Mouse (Mus musculus): ENCODE results near the gene Car8. TPM values are rescaled to one million over a fixed set of nuclear protein-coding genes. Genes with fewer than 3 reads are reported as not detected.
"Not testable (repeated sequence)": the region's sequence is repeated elsewhere in the genome, so short reads cannot be mapped to it uniquely, and the experiment has no call there.

The Car8 gene
- total and polyA plus RNA-seq, 2 experiments from 2014 or later, result 71.3 to 82.4 TPM

DNA sequence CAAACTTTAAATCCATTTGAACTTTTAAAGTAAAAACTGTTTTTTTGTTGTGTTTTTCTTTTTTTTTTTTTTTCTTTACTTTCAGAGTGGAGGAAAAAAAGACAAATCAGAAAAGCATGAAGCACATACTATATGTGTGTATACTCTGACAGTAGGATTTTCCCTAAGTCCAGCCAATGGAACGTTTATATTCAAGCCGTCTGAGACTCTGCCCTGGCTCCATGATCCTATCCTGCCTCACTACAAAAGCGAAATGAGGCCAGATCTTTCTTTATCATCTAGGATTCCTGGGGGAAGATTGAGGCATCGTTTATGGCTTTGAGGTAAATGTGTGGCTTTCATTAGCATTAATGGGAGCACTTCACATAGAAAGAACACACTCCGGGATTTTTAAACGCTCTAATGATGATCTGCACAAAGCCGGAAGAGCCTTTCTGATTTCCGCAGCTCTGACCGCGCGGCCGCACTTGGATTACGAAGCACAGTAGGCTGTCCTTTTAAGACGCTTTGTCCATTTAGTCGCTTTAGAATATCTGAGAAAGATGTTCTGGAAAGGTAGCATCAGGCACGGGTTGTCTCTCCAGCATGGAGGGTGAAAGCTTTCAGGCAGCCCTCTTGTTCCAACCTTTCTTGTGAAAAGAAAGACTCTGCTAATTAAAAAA is 128.8 kb downstream of the Car8 start:
- Histone ChIP-seq H3K4me3 (ENCODE audit: low read length) (no peak overlapping the region), H3K9ac (replicated peaks; ENCODE audit: low read length) (no peak overlapping the region), H3K27me3 (ENCODE audit: insufficient read depth, low read length) (no peaks in the 10 kb centered on the region), H3K4me2 (ENCODE audit: low read depth, low read length) (peak overlapping the region; percentile 17; the same call in 1 of the 2 replicates), H3K9me3 (ENCODE audit: low read length) (no peaks in the 10 kb centered on the region), H3K4me1 (ENCODE audit: insufficient read depth, low read length) (no peaks in the 10 kb centered on the region), H3K36me3 (ENCODE audit: insufficient read depth, low read length) (no peaks in the 10 kb centered on the region), H3K27ac (no peak overlapping the region)
- WGBS, result 71% methylated on average over 16 of the region's 16 CpGs
- ATAC-seq, result no peak
- no peak for DNase-seq (ENCODE audit: low spot score)
- TF ChIP-seq CTCF (IDR thresholded peaks at IDR 0.05; ENCODE audit: low read depth), result no peak

DNA sequence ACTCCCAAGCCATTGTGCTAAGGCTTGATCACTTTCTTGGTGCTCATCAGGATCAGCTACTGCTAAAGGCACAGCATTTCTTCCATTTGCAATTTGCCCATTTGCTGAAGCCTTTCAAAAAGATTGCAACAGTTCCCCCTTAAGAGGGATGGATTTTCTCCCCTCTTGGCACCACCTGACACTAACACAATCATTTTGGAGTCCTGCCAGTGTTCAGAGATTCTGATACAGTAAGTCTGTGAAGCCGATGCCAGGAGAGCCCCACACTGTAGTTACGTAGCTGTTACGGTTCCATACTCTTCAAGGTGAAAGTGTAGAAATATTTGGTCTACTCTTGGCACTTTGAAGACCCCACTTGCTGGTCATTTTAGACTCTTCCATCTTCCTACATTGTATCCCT is 137.4 kb downstream of the Car8 start:
- DNase-seq (ENCODE audit: low spot score), result peak; percentile 42
- Histone ChIP-seq H3K4me3 (ENCODE audit: low read length) (no peak overlapping the region), H3K27me3 (ENCODE audit: insufficient read depth, low read length) (no peaks in the 10 kb centered on the region), H3K27ac (no peak overlapping the region), H3K9me3 (ENCODE audit: low read length) (no peaks in the 10 kb centered on the region), H3K9ac (replicated peaks; ENCODE audit: low read length) (no peak overlapping the region), H3K4me2 (ENCODE audit: low read depth, low read length) (no peak overlapping the region), H3K36me3 (ENCODE audit: insufficient read depth, low read length) (no peaks in the 10 kb centered on the region), H3K4me1 (ENCODE audit: insufficient read depth, low read length) (no peaks in the 10 kb centered on the region)
- TF ChIP-seq CTCF (IDR thresholded peaks at IDR 0.05; ENCODE audit: low read depth), result no peak
- WGBS, result 31% methylated on average over 3 of the region's 3 CpGs
- ATAC-seq, result no peak

GRCm38 (mm10) chr4:8098084-8098483 is 140.8 kb downstream of the Car8 start:
- H3K9ac ChIP-seq (replicated peaks; ENCODE audit: low read length), result no peak overlapping the region
- H3K4me2 ChIP-seq (ENCODE audit: low read depth, low read length), result no peak overlapping the region
- ATAC-seq (no peak), DNase-seq (ENCODE audit: low spot score) (no peak)
- H3K9me3 ChIP-seq (ENCODE audit: low read length), result no peaks in the 10 kb centered on the region
- no peaks in the 10 kb centered on the region for H3K4me1 ChIP-seq (ENCODE audit: insufficient read depth, low read length)
- no peak for TF ChIP-seq CTCF (IDR thresholded peaks at IDR 0.05; ENCODE audit: low read depth)
- H3K27me3 ChIP-seq (ENCODE audit: insufficient read depth, low read length), result no peaks in the 10 kb centered on the region
- H3K36me3 ChIP-seq (ENCODE audit: insufficient read depth, low read length), result no peaks in the 10 kb centered on the region
- no peak overlapping the region for H3K27ac ChIP-seq
- WGBS, result 37% methylated on average over 4 of the region's 4 CpGs
- no peak overlapping the region for H3K4me3 ChIP-seq (ENCODE audit: low read length)

DNA sequence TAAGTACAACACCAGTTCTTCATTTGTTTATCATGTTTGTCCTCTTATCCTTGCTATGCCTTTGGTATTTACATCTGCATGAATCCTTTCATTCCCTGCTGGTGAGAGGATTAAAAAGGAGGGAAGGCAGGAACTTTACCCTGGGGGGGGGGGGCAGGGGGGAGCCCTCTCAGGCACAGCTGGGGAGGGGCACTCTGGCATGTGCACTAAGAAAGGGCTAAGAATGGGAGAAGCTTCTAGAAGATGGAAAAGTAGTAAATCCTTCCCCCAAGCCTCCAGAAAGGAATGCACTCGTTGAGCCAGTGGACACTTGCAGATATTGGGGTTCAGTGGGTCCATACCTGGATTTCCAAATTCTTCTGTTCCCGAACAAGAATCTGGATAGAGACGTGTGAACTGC is 141.2 kb downstream of the Car8 start:
- Histone ChIP-seq H3K4me2 (ENCODE audit: low read depth, low read length) (no peak overlapping the region), H3K36me3 (ENCODE audit: insufficient read depth, low read length) (no peaks in the 10 kb centered on the region), H3K9ac (replicated peaks; ENCODE audit: low read length) (no peak overlapping the region), H3K4me3 (ENCODE audit: low read length) (no peak overlapping the region), H3K27me3 (ENCODE audit: insufficient read depth, low read length) (no peaks in the 10 kb centered on the region), H3K27ac (no peak overlapping the region), H3K9me3 (ENCODE audit: low read length) (no peaks in the 10 kb centered on the region), H3K4me1 (ENCODE audit: insufficient read depth, low read length) (no peaks in the 10 kb centered on the region)
- DNase-seq (ENCODE audit: low spot score) (no peak), ATAC-seq (no peak)
- TF ChIP-seq CTCF (IDR thresholded peaks at IDR 0.05; ENCODE audit: low read depth), result no peak
- WGBS, result 43% methylated on average over 3 of the region's 3 CpGs

GRCm38 (mm10) chr4:8093566-8093965 is 145.3 kb downstream of the Car8 start:
- WGBS, result 49% methylated on average over 3 of the region's 3 CpGs
- H3K27me3 ChIP-seq (ENCODE audit: insufficient read depth, low read length); H3K4me2 ChIP-seq (ENCODE audit: low read depth, low read length); H3K4me3 ChIP-seq (ENCODE audit: low read length); H3K9ac ChIP-seq (replicated peaks; ENCODE audit: low read length); H3K27ac ChIP-seq; H3K4me1 ChIP-seq (ENCODE audit: insufficient read depth, low read length); ATAC-seq; DNase-seq (ENCODE audit: low spot score); H3K9me3 ChIP-seq (ENCODE audit: low read length); H3K36me3 ChIP-seq (ENCODE audit: insufficient read depth, low read length): not testable (repeated sequence)

Small RNA genes within 50 kb of the gene (microRNA-seq; reads per million reads assigned to microRNA genes)
- gene Gm25355, result 0 reads per million in 2 experiments
